Mouse (Mus musculus) ES-Bruce4 (cell line): ENCODE measurements around the gene Gm43720.

ENCODE experiments used
- CTCF ChIP-seq: IDR thresholded peaks from one replicate; pipeline ENCODE4 v1.8.1; 2011; ENCODE audit warnings: low read depth, low read length
- EP300 ChIP-seq: IDR thresholded peaks from 2 replicates; pipeline ENCODE4 v1.6.1; 2011; ENCODE audit warnings: low read depth, low read length; ENCODE audit not compliant: insufficient read depth
- POLR2A ChIP-seq: IDR thresholded peaks from one replicate; pipeline ENCODE4 v1.8.1; 2011; ENCODE audit warnings: low read length; ENCODE audit not compliant: insufficient read depth

GRCm38 (mm10) chr5:138299613-138300012 lies 19.9 kb upstream of the Gm43720 start:
- no peak for TF ChIP-seq CTCF
- TF ChIP-seq POLR2A = no peak
- no peak for TF ChIP-seq EP300
